14 mouse cellular contexts compared by ENCODE assay signal in genomic region chr10:51011391-51012150, GRCm38 (mm10).
DNase-seq lines count a peak whose midpoint lies in the region; ATAC-seq and TF ChIP-seq lines count a peak whose summit lies in the region.
"Had no signal": no experiment of that assay in that cellular context is flagged by ENCODE, and none has a peak within 500 bp of the region (broad histone marks: within the 10 kb centered on the region; RNA-seq: fewer than 3 reads in every experiment).

No protein-coding gene starts in this region.

- no peaks in the 10 kb centered on the region for H3K27me3 ChIP-seq in CH12.LX (replicated peaks)
- peaks cover 7% of the 10 kb centered on the region for H3K27me3 ChIP-seq in midbrain, embryonic 14.5 days (ENCODE audit: control insufficient read depth, insufficient read depth, low read length)
- H3K27me3 ChIP-seq in cerebellum, adult 2 months (ENCODE audit: control insufficient read depth, insufficient read depth, low read length) = no peaks in the 10 kb centered on the region

- peaks cover 6 to 61% of the 10 kb centered on the region in 2 experiments; a peak in 3 of 4 replicates for H3K4me1 ChIP-seq in CH12.LX (ENCODE audit: control insufficient read depth in 1 of 2, insufficient read depth in 2 of 2)
- peaks cover 17% of the 10 kb centered on the region for H3K4me1 ChIP-seq in midbrain, embryonic 14.5 days (ENCODE audit: control insufficient read depth, insufficient read depth, low read length)
- no peaks in the 10 kb centered on the region for H3K4me1 ChIP-seq in cerebellum, adult 2 months (ENCODE audit: control insufficient read depth, insufficient read depth, low read length)

- dilution Hi-C loops in CH12.LX (cut with MboI; ENCODE audit: extremely low pct_ligation_motif_present, extremely low pct_unique_long_range_greater_than_20kb, low sequenced_read_pairs) = no loop called here

- H3K4me2 ChIP-seq in CH12.LX (ENCODE audit: insufficient read depth, low read depth, poor library complexity, severe bottlenecking) = peak overlapping the region; percentile 13
- peak overlapping the region; percentile 0; the same call in 1 of the 2 replicates for H3K4me2 ChIP-seq in midbrain, embryonic 14.5 days (ENCODE audit: low read length)
- H3K4me2 ChIP-seq: liver, embryonic 11.5 days had no signal

- DNase-seq in CH12.LX (ENCODE audit: extremely low read depth) = peak; percentile 89
- DNase-seq in brain, embryonic 14.5 days (ENCODE audit: low read depth) = peak; percentile 79
- DNase-seq in forelimb bud, embryonic 11.5 days (ENCODE audit: low read depth, low spot score) = peak; percentile 5
- DNase-seq in midbrain, embryonic 14.5 days = peak; percentile 61
- DNase-seq in adrenal gland, postnatal 14 days = no peak
- DNase-seq in cerebellum, adult 2 months = no peak
- DNase-seq in left cerebral cortex, adult 2 months (ENCODE audit: extremely low spot score in 1 of 2, low spot score in 2 of 2) = no peak
- no peak for DNase-seq in frontal cortex, postnatal 25 days (ENCODE audit: low spot score in 2 of 2)
- DNase-seq: cerebellum, adult 11 months; lung, postnatal 4 days had no signal

- TF ChIP-seq RAD21 in CH12.LX (IDR thresholded peaks at IDR 0.05; ENCODE audit: low read depth, low read length) = peak; percentile 16

- TF ChIP-seq CTCF in CH12.LX (conservative IDR thresholded peaks at IDR 0.05 in 1 of 2, IDR thresholded peaks at IDR 0.05 in 1 of 2; ENCODE audit: low read depth in 2 of 2, low read length in 2 of 2) = no peak
- no peak for TF ChIP-seq CTCF in brain, embryonic 14.5 days (IDR thresholded peaks at IDR 0.05; ENCODE audit: borderline replicate concordance, extremely low read depth, insufficient read depth, insufficient read length)
- no peak for TF ChIP-seq CTCF in cerebellum, adult 2 months (IDR thresholded peaks at IDR 0.05; ENCODE audit: borderline replicate concordance, insufficient read depth, low read depth, low read length)
- no peak for TF ChIP-seq CTCF in left cerebral cortex, adult 2 months (IDR thresholded peaks at IDR 0.05)

- peak; percentile 70; the same call in 1 of the 2 replicates for ATAC-seq in midbrain, embryonic 14.5 days (ENCODE audit: low FRiP score, low TSS enrichment)
- ATAC-seq: intestine, embryonic 16.5 days had no signal

- H3K9ac ChIP-seq in CH12.LX (ENCODE audit: insufficient read depth, low read depth) = no peak overlapping the region
- no peak overlapping the region for H3K9ac ChIP-seq in midbrain, embryonic 14.5 days (replicated peaks; ENCODE audit: low read length)

- TF ChIP-seq POLR2A in CH12.LX (IDR thresholded peaks at IDR 0.05; ENCODE audit: low read depth, low read length) = no peak
- TF ChIP-seq POLR2A in brain, embryonic 14.5 days (IDR thresholded peaks at IDR 0.05; ENCODE audit: borderline replicate concordance, extremely low read depth, insufficient read depth, insufficient read length, poor library complexity, severe bottlenecking) = no peak
- TF ChIP-seq POLR2A in cerebellum, adult 2 months (IDR thresholded peaks at IDR 0.05; ENCODE audit: borderline replicate concordance, insufficient read depth, low read length) = no peak

- intact Hi-C loops in left cerebral cortex, adult 2 months (cut with DNase I) = no loop called here

- WGBS in midbrain, embryonic 14.5 days = under 1% methylated on average over 8 of the region's 8 CpGs
- WGBS in cerebellum, adult 2 months = 22% methylated on average over 8 of the region's 8 CpGs

- H3K79me2 ChIP-seq in CH12.LX (replicated peaks; ENCODE audit: control insufficient read depth, extremely low read depth, insufficient read depth, poor library complexity, severe bottlenecking) = no peaks in the 10 kb centered on the region

- in situ Hi-C loops in CH12.LX (cut with MboI; ENCODE audit: low pct_ligation_motif_present, low pct_unique_long_range_greater_than_20kb, low sequenced_read_pairs) = no loop called here

- peak overlapping the region in 2 of 3 experiments; percentile 18 to 46 for H3K4me3 ChIP-seq in CH12.LX (replicated peaks in 1 of 3; ENCODE audit: low read depth in 2 of 3, low read length in 2 of 3, poor library complexity in 1 of 3)
- no peak overlapping the region for H3K4me3 ChIP-seq in midbrain, embryonic 14.5 days (replicated peaks; ENCODE audit: low read depth, low read length)
- no peak overlapping the region for H3K4me3 ChIP-seq in cerebellum, adult 2 months (replicated peaks; ENCODE audit: insufficient read depth, low read depth, low read length)
- H3K4me3 ChIP-seq in left cerebral cortex, adult 2 months = no peak overlapping the region

- H3K9me3 ChIP-seq in CH12.LX (replicated peaks; ENCODE audit: low read length) = no peaks in the 10 kb centered on the region
- H3K9me3 ChIP-seq in midbrain, embryonic 14.5 days (ENCODE audit: control insufficient read depth, low read length) = no peaks in the 10 kb centered on the region
- H3K9me3 ChIP-seq: G1E had no signal

- H3K27ac ChIP-seq in CH12.LX (ENCODE audit: insufficient read depth, low read depth) = peak overlapping the region; percentile 23; the same call in 1 of the 2 replicates
- no peak overlapping the region for H3K27ac ChIP-seq in midbrain, embryonic 14.5 days (replicated peaks; ENCODE audit: low read depth, low read length)
- no peak overlapping the region for H3K27ac ChIP-seq in cerebellum, adult 2 months (ENCODE audit: insufficient read depth, low read length)
- no peak overlapping the region for H3K27ac ChIP-seq in left cerebral cortex, adult 2 months
- H3K27ac ChIP-seq: stomach, postnatal 0 days had no signal

- TF ChIP-seq EP300 in CH12.LX (IDR thresholded peaks at IDR 0.05; ENCODE audit: low read length) = peak; percentile 91

- no peaks in the 10 kb centered on the region for H3K36me3 ChIP-seq in CH12.LX (replicated peaks in 1 of 2; ENCODE audit: control insufficient read depth in 1 of 2, insufficient read depth in 1 of 2, low read length in 1 of 2)
- no peaks in the 10 kb centered on the region for H3K36me3 ChIP-seq in midbrain, embryonic 14.5 days (ENCODE audit: control insufficient read depth, insufficient read depth, low read length)
- H3K36me3 ChIP-seq: G1E had no signal

TF ChIP-seq in CH12.LX, 34 proteins besides CTCF, POLR2A, EP300 and RAD21:
- TF ChIP-seq ELF1 (IDR thresholded peaks at IDR 0.05; ENCODE audit: low read depth, low read length) (peak; percentile 57; the same call in 1 of the 2 replicates), ZC3H11A (IDR thresholded peaks at IDR 0.05; ENCODE audit: low read depth, low read length) (no peak), SIN3A (IDR thresholded peaks at IDR 0.05; ENCODE audit: low read length) (peak; percentile 75; the same call in 1 of the 2 replicates), SMC3 (IDR thresholded peaks at IDR 0.05; ENCODE audit: low read depth, low read length) (peak; percentile 21; the same call in 1 of the 2 replicates), E2F4 (IDR thresholded peaks at IDR 0.05; ENCODE audit: insufficient replicate concordance, low read depth, low read length) (no peak), USF2 (conservative IDR thresholded peaks at IDR 0.05; ENCODE audit: low read depth, low read length) (no peak), MAZ (IDR thresholded peaks at IDR 0.05; ENCODE audit: low read depth, low read length) (peak; percentile 80), BHLHE40 (IDR thresholded peaks at IDR 0.05; ENCODE audit: low read depth, low read length) (peak; percentile 81), JUN (IDR thresholded peaks at IDR 0.05; ENCODE audit: insufficient read depth, low read depth, low read length) (no peak), NELFE (IDR thresholded peaks at IDR 0.05; ENCODE audit: low read depth, low read length) (no peak), UBTF (IDR thresholded peaks at IDR 0.05; ENCODE audit: low read depth, low read length) (no peak), TCF12 (IDR thresholded peaks at IDR 0.05; ENCODE audit: low read depth, low read length) (peak; percentile 94), CHD1 (IDR thresholded peaks at IDR 0.05; ENCODE audit: low read depth, low read length) (no peak), MYC (IDR thresholded peaks at IDR 0.05; ENCODE audit: low read depth, low read length) (0 out of 2 replicates have a peak, but pooled peaks have one; percentile 36), JUND (conservative IDR thresholded peaks at IDR 0.05; ENCODE audit: low read depth, low read length) (0 out of 2 replicates have a peak, but pooled peaks have one; percentile 20), HCFC1 (IDR thresholded peaks at IDR 0.05; ENCODE audit: low read depth, low read length) (no peak), USF1 (IDR thresholded peaks at IDR 0.05; ENCODE audit: low read depth, low read length) (no peak), ETS1 (conservative IDR thresholded peaks at IDR 0.05; ENCODE audit: low read depth, low read length) (peak; percentile 97), GABPA (IDR thresholded peaks at IDR 0.05; ENCODE audit: insufficient replicate concordance, low read depth, low read length) (no peak), ZNF384 (IDR thresholded peaks at IDR 0.05; ENCODE audit: low read depth, low read length) (0 out of 2 replicates have a peak, but pooled peaks have one; percentile 42), ZKSCAN1 (IDR thresholded peaks at IDR 0.05; ENCODE audit: borderline replicate concordance, low read depth, low read length) (no peak), ZMIZ1 (IDR thresholded peaks at IDR 0.05; ENCODE audit: low read depth, low read length) (no peak), MXI1 (IDR thresholded peaks at IDR 0.05; ENCODE audit: low read depth, low read length) (no peak), MAFK (IDR thresholded peaks at IDR 0.05; ENCODE audit: insufficient replicate concordance, low read length) (peak; percentile 78), CHD2 (IDR thresholded peaks at IDR 0.05; ENCODE audit: low read length) (peak; percentile 62; the same call in 1 of the 2 replicates), RCOR1 (conservative IDR thresholded peaks at IDR 0.05; ENCODE audit: low read depth, low read length) (peak; percentile 67; the same call in 1 of the 2 replicates), PAX5 (IDR thresholded peaks at IDR 0.05; ENCODE audit: low read length) (no peak), MEF2A (IDR thresholded peaks at IDR 0.05; ENCODE audit: borderline replicate concordance, low read depth, low read length) (peak; percentile 99), TBP (conservative IDR thresholded peaks at IDR 0.05; ENCODE audit: low read depth, low read length) (no peak; the same call in 1 of the 2 replicates), NRF1 (IDR thresholded peaks at IDR 0.05; ENCODE audit: low read depth, low read length) (no peak), KAT2A (IDR thresholded peaks at IDR 0.05; ENCODE audit: insufficient replicate concordance, low read length) (no peak), MAX (IDR thresholded peaks at IDR 0.05; ENCODE audit: low read length) (peak; percentile 76), IRF4 (IDR thresholded peaks at IDR 0.05; ENCODE audit: low read depth, low read length) (peak; percentile 79)

Comparison
In these comparisons a context has a peak if more than half of its experiments do, and no peak if none do; other contexts are left out.
1. DNase-seq: peak in CH12.LX (single experiment), brain, embryonic 14.5 days (single experiment), forelimb bud, embryonic 11.5 days (single experiment) and midbrain, embryonic 14.5 days (single experiment); none in adrenal gland, postnatal 14 days (single experiment), cerebellum, adult 2 months (0 of 2), left cerebral cortex, adult 2 months (0 of 2) and frontal cortex, postnatal 25 days (0 of 2).
2. H3K4me3 ChIP-seq: peak in CH12.LX (2 of 3); none in midbrain, embryonic 14.5 days (single experiment), cerebellum, adult 2 months (single experiment) and left cerebral cortex, adult 2 months (single experiment).